Mouse (Mus musculus) gastrocnemius, postnatal 10 days (tissue): Measurements from ENCODE around the gene Jagn1. TPM values are rescaled to one million over a fixed set of nuclear protein-coding genes. Genes with fewer than 3 reads are reported as not detected.

Experiments
- DNase-seq: peaks from one replicate; pipeline ENCODE4 v3.0.0; 2021; ENCODE audit warnings: mixed read lengths
- long read RNA-seq, 2 experiments: library from polyadenylated mRNA; stranded (forward); transcript quantifications; one replicate each; pipeline ENCODE4 v2.0.0; 2021
- total RNA-seq, 2 experiments: library from RNA; stranded (reverse); gene quantifications; 2 replicates each; pipeline ENCODE4 v1.2.3; 2021

Jagn1 gene
- total RNA-seq = 10 to 100 TPM; 27.9 to 32.7 TPM
- long read RNA-seq, experiment 1, transcript Jagn1-201 (2 exons, 1,201 nt) = major isoform, 31 of 33 reads
- long read RNA-seq, experiment 1, partial matches to known transcripts = 0 of 33 reads
- long read RNA-seq, experiment 1, other reads (novel, unspliced or antisense) = 1 of 33 reads
- long read RNA-seq, experiment 2, transcript Jagn1-201 (2 exons, 1,201 nt) = major isoform, 39 of 44 reads
- long read RNA-seq, experiment 2, partial matches to known transcripts = 1 of 44 reads
- long read RNA-seq, experiment 2, other reads (novel, unspliced or antisense) = 3 of 44 reads

- peak; percentile 83 for DNase-seq
Measured at GRCm38 (mm10) chr6:113442442-113443090, at the start of gene Jagn1. Gene Jagn1 (plus strand): TSS chr6:113442569.

GRCm38 (mm10) chr6:113393951-113394350 lies 48.4 kb upstream of the Jagn1 start:
- no peak for DNase-seq

- DNase-seq = no peak
Measured at GRCm38 (mm10) chr6:113394811-113395210, 47.6 kb upstream of the Jagn1 start.

- DNase-seq = no peak
Measured at GRCm38 (mm10) chr6:113395501-113395900, 46.9 kb upstream of the Jagn1 start.

- DNase-seq = no peak
Measured at GRCm38 (mm10) chr6:113396270-113397030, 45.9 kb upstream of the Jagn1 start.

GRCm38 (mm10) chr6:113402094-113402493 lies 40.3 kb upstream of the Jagn1 start:
- DNase-seq = no peak

GRCm38 (mm10) chr6:113404649-113405448 lies 37.5 kb upstream of the Jagn1 start:
- no peak for DNase-seq

- no peak for DNase-seq
Measured at GRCm38 (mm10) chr6:113405483-113405882, 36.9 kb upstream of the Jagn1 start.

GRCm38 (mm10) chr6:113406683-113407082 lies 35.7 kb upstream of the Jagn1 start:
- no peak for DNase-seq

- no peak for DNase-seq
Measured at GRCm38 (mm10) chr6:113410001-113410400, 32.4 kb upstream of the Jagn1 start.

- no peak for DNase-seq
Measured at GRCm38 (mm10) chr6:113416416-113416815, 26.0 kb upstream of the Jagn1 start.

- peak; percentile 31 for DNase-seq
Measured at GRCm38 (mm10) chr6:113418441-113419198, 23.7 kb upstream of the Jagn1 start.

GRCm38 (mm10) chr6:113419199-113419587 lies 23.2 kb upstream of the Jagn1 start, which contains the start of gene Rpusd3:
Gene Rpusd3 (minus strand): TSS chr6:113419340.
- peak; percentile 100 for DNase-seq

- no peak for DNase-seq
Measured at GRCm38 (mm10) chr6:113423000-113423399, 19.4 kb upstream of the Jagn1 start.

- no peak for DNase-seq
Measured at GRCm38 (mm10) chr6:113424187-113424586, 18.2 kb upstream of the Jagn1 start.

- no peak for DNase-seq
Measured at GRCm38 (mm10) chr6:113426696-113427095, 15.7 kb upstream of the Jagn1 start.

GRCm38 (mm10) chr6:113427397-113427796 lies 15.0 kb upstream of the Jagn1 start:
- DNase-seq = peak; percentile 45

- DNase-seq = no peak
Measured at GRCm38 (mm10) chr6:113428006-113428405, 14.4 kb upstream of the Jagn1 start.

GRCm38 (mm10) chr6:113429965-113430364 lies 12.4 kb upstream of the Jagn1 start:
- no peak for DNase-seq

- DNase-seq = no peak
Measured at GRCm38 (mm10) chr6:113430846-113431245, 11.5 kb upstream of the Jagn1 start.

GRCm38 (mm10) chr6:113431801-113432200 lies 10.6 kb upstream of the Jagn1 start:
- DNase-seq = no peak
